Mouse (Mus musculus) heart, postnatal 14 days (tissue): ENCODE measurements at regions not wholly inside any gene's neighbourhood (a gene's known extent, or its start where the extent isn't known, plus 50 kb on each side); places are given as distances from the start of the nearest gene placed in this dataset.
"Not testable (repeated sequence)": the region's sequence is repeated elsewhere in the genome, so short reads cannot be mapped to it uniquely, and the experiment has no call there.

Experiments used
- DNase-seq, 2 experiments: peaks; one replicate each; pipeline ENCODE4 v3.0.0; 2021 to 2022
- intact Hi-C: fragments of 180-260 bp; cut with DNase I; formaldehyde crosslinking; loops from one replicate; pipeline ENCODE4 v1.15.1; 2025

DNA sequence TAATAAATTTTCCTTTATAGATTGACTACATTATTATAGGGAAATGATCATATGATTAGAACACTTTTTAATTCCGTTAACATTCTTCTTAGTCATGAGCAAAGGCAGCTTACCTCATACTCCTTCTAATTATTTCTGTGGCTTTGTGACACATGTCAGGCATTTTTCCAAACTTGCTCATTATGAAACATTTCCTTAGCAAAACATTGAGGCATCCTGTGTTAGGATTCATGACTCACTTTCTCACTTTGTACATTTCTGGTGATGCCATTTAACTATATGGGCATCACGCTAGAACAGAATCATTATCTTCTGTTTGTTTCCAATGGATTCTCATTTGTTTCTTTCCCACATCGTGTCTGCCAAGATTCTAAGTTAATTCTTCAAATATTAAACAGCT, 621.3 kb downstream of the Tecrl start:
- intact Hi-C loops: no loop called here
- DNase-seq: no peak

DNA sequence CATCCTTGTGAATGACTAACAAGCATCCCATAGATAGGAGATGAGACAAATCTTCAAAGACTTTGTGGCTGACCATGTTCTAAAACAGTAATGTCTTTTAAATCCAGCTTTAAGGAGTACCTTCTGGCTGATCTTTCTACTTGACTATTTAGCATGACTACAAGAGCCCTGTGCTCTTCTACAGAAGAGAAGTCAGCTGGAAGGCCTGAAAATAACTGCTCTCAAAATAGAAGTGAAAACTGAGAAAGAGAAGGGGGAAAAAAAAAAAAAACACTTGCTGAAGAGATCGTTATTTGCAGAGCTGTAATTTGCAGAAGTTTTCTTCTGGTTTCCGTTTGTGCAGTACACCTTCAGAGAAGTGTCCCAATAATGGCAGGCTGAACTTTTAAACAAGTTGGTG, 626.8 kb downstream of the Tecrl start:
- intact Hi-C loops: no loop called here
- DNase-seq: no peak

DNA sequence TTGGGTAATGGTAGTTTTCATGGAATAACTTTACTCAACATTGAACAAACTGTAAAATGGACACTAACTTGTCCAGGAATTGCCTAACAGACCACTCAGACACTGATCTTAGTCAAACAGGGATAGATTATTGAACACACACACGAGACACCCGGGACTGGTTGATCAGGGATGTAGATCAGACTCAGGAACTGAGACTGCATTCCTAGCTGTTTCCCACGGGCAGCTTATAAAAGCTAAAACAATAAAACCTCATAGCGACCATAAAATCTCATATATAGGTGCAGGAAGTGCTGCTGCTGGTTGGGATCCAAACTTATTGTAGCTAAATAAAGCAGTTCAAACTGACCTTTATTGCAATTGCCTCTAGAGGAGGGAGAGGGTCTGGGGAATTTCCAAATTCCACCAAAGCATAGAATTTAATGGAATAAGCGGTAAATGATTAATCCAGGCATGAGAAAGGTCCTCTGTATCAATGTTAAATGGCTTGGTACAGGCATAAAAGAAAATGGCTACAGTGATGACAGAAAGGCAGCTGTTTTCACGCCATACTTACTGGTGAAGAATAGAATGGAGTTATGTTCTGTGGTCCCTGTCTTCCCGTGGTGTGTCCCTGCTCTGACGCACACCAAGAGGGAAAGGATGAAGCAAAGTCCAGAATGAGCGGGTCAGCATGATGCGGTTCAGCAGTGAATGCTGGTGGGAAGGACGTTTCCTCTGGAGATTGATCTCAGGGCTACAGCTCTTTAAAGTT, 627.6 kb downstream of the Tecrl start:
- intact Hi-C loops: no loop called here
- no peak for DNase-seq

DNA sequence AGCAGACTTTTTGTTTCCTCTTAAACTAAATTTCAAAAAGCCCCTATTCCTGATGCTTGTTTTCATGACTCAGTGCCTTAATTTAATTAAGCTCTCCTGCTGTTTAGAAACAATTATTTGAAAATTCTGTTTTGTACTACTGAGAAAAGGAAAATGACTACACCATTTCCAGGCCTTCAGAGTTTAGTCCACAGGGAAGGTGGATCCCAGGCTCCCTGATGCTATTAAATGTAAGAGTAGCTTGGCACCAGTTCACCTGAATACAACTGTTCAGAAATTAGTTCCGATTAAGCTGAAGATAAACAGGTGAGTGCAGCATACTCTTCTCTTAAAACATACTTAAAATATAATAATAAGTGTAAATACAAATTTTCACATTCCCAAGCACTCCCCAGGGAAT, 639.3 kb downstream of the Tecrl start:
- DNase-seq: no peak
- intact Hi-C loops: no loop called here

DNA sequence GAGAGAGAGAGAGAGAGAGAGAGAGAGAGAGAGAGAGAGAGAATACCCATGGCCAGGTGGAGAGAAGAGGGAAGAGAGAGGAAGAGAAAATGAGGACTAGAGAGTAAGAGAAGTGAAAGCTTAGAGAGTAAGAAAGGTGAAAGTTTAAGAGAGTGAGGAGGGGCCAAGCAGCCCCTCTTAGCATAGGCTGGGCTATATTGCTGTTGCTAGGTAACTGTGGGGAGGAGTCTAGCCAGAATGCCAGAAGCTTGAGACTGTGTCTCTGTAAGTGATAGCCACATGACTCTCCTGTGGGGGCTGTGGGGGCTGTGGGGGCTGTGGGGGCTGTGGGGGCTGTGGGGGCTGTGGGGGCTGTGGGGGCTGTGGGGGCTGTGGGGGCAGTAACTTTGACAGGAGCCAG, 655.3 kb downstream of the Tecrl start:
- DNase-seq, intact Hi-C loops: not testable (repeated sequence)

DNA sequence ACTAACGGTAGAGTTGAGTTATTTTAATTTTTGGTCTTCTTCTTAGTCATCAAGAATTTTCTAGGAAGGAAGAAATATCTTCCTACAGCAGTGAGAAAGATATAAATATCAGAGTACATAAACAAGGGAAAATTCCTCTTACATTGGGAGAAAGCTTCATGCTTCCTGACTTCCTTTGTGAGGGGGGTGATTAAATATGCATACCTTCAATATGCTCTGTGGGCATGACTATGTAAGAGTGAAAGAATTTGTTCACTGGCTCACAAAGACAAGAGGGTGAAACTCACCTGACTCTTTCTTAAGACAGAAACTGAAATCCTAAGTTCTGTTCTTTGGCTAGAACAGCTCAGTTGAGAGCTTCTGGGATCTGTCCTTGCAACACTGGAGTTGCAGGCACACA, 656.1 kb downstream of the Tecrl start:
- no peak for DNase-seq
- intact Hi-C loops: no loop called here

DNA sequence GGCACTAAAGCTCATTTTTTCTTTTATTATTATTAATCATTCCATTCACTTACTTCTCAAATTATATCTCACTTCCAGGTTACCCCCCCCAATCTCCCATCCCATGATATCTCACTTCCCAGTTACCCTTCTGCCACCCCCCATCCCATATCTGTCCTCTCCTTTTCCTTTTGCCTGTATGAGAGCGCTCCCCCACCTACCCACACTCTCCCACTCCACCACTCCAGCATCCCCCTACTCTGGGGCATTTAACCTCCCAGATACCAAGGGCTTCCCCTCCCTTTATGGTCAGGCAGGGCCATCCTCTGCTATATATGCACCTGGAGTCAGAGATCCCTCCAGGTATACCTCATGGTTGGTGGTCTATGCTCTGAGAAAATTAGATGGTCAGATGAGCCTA, 671.6 kb downstream of the Tecrl start:
- intact Hi-C loops: no loop called here
- no peak for DNase-seq

DNA sequence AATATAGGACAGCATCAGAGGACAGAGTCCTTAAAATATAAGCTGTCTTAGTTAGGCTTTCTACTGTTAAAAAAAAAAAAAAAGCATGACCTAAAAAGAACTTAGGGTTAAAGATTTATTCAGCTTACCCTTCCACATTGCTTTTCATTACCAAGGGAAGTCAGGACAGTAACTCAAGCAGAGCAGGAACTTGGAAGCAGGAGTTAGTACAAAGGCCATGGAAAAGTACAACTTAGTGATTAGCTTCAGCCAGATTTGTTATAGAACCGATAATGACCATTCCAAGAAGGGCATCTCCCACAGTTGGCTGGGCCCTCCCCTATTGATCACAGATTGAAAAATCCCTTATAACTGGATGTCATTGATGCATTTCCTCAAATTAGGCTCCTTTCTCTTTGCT, 690.9 kb downstream of the Tecrl start:
- intact Hi-C loops: no loop called here
- no peak for DNase-seq

DNA sequence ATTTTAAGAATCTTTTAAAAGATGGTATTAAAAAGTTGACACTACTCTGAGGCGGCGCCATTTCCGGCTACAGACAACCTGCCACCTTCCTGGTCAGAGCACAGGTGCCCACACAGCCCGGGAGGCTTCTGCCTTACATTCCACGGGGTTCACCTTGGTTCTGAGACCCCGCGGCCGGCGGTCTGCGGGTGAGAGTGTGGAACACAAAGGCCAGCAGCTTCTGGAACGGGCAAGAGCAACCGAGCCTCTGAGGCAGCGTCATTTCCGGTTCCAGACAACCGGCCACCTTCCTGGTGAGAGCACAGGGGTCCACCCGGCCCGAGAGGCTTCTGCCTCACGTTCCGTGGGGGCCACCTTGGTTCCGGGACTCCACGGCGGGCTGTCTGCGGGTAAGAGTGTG, 701.4 kb downstream of the Tecrl start:
- intact Hi-C loops, DNase-seq: not testable (repeated sequence)

DNA sequence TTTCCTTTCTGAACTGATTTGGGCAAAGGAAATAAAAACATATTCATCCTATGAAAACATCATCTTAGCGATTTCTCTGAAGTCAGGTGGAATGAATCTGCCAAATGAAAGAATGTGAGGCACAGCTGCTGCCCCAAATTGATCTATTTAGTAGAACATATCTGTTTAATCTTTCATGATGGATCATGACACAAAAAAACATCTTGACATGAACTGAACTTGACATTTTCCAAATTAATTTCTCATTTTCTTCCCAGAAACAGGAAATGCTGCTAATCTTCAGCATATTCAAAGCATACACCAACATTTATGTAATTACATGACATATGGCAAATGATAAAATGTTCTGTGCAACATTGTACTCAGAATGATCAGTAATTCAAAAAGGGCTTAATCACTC, 734.9 kb downstream of the Tecrl start:
- no peak for DNase-seq
- intact Hi-C loops: loop anchor here (5.0 kb wide), 1 partner anchor 532 kb away; no protein-coding TSS in a partner anchor
